18 mouse cellular contexts compared by ENCODE assay signal in the genomic region with DNA sequence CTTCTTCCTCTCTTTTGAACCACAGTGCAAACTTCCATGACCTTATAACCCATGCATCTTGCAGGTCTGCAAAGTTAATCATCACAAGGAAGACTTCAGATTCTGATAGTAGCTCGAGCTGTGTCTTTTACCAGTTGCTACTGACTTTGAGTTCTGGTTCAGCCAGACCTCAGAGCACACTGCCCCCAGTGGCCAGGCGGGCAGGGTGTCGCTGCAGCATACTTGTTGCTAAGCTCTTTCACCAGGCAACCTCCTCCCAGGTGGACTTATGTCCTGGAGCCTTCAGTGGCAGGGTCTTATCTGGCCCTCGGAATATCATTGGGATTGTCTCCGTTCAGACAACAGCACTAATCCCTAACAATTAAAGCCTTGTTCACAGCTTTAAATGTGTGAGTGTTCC.
A peak's percentile ranks its signal among the peaks of the same experiment; 100 is the strongest.
DNase-seq lines count a peak whose midpoint lies in the region; ATAC-seq and TF ChIP-seq lines count a peak whose summit lies in the region.
"Had no signal": no experiment of that assay in that cellular context is flagged by ENCODE, and none has a peak within 500 bp of the region (broad histone marks: within the 10 kb centered on the region; RNA-seq: fewer than 3 reads in every experiment).

No protein-coding gene starts in this region.

- no peak for ATAC-seq in liver, embryonic 14.5 days (ENCODE audit: insufficient read depth)
- ATAC-seq: intestine, embryonic 16.5 days had no signal

- DNase-seq in heart, adult 11 months, result peak; percentile 14
- DNase-seq in heart, adult 8-10 months (ENCODE audit: low spot score), result no peak
- DNase-seq in liver, embryonic 14.5 days (ENCODE audit: low read depth in 3 of 3, low spot score in 3 of 3), result no peak
- DNase-seq in liver (no peak), MN1 (ENCODE audit: low spot score) (peak; percentile 20)
- peak; percentile 17 for DNase-seq in embryonic facial prominence, embryonic 10.5 days (ENCODE audit: low spot score)
- no peak for DNase-seq in layer of hippocampus, postnatal 14 days (ENCODE audit: low spot score in 2 of 2)
- no peak for DNase-seq in left cerebral cortex, adult 11 months (ENCODE audit: low spot score)
- DNase-seq: cerebellum, adult 11 months; layer of hippocampus, postnatal 36 days; lung, postnatal 10 days; right cerebral cortex, postnatal 25 days; thymus, adult 2 months had no signal

- no peak overlapping the region for H3K4me2 ChIP-seq in liver, embryonic 14.5 days (ENCODE audit: low read depth)
- H3K4me2 ChIP-seq: embryonic facial prominence, embryonic 13.5 days; limb, embryonic 13.5 days; neural tube, embryonic 13.5 days had no signal

- peak; percentile 43 for TF ChIP-seq CTCF in liver, embryonic 14.5 days (IDR thresholded peaks at IDR 0.05; ENCODE audit: low read depth)

- no peaks in the 10 kb centered on the region; the same call in 1 of the 2 replicates for H3K9me3 ChIP-seq in liver, embryonic 14.5 days (ENCODE audit: control insufficient read depth, low read length)
- H3K9me3 ChIP-seq in embryonic facial prominence, embryonic 10.5 days, result no peaks in the 10 kb centered on the region

- H3K9ac ChIP-seq in liver, embryonic 14.5 days (replicated peaks), result no peak overlapping the region
- H3K9ac ChIP-seq: embryonic facial prominence, embryonic 13.5 days; limb, embryonic 13.5 days; neural tube, embryonic 13.5 days had no signal

- WGBS in liver, embryonic 14.5 days (ENCODE audit: insufficient replicate concordance), result 48% methylated on average over 5 of the region's 5 CpGs
- 79% methylated on average over 5 of the region's 5 CpGs for WGBS in embryonic facial prominence, embryonic 10.5 days

- no peak overlapping the region for H3K4me3 ChIP-seq in liver, embryonic 14.5 days (ENCODE audit: insufficient read depth in 1 of 2, low read depth in 2 of 2, low read length in 2 of 2)
- no peak overlapping the region for H3K4me3 ChIP-seq in embryonic facial prominence, embryonic 10.5 days
- H3K4me3 ChIP-seq: embryonic facial prominence, embryonic 13.5 days; forebrain, embryonic 10.5 days; limb, embryonic 13.5 days; neural tube, embryonic 13.5 days had no signal

- no peak for TF ChIP-seq EP300 in liver, embryonic 14.5 days (IDR thresholded peaks at IDR 0.05; ENCODE audit: low read depth)

- no peaks in the 10 kb centered on the region for H3K36me3 ChIP-seq in liver, embryonic 14.5 days (replicated peaks; ENCODE audit: control insufficient read depth, insufficient read depth, low read depth)
- H3K36me3 ChIP-seq in embryonic facial prominence, embryonic 10.5 days (replicated peaks), result no peaks in the 10 kb centered on the region
- H3K36me3 ChIP-seq: embryonic facial prominence, embryonic 13.5 days; forebrain, embryonic 10.5 days; limb, embryonic 13.5 days; neural tube, embryonic 13.5 days had no signal

- no peak overlapping the region for H3K27ac ChIP-seq in liver, embryonic 14.5 days
- H3K27ac ChIP-seq in embryonic facial prominence, embryonic 10.5 days (replicated peaks), result no peak overlapping the region
- H3K27ac ChIP-seq: embryonic facial prominence, embryonic 13.5 days; forebrain, embryonic 10.5 days; limb, embryonic 13.5 days; neural tube, embryonic 13.5 days had no signal

- peaks cover 0 to 2% of the 10 kb centered on the region in 2 experiments; a peak in 1 of 4 replicates for H3K4me1 ChIP-seq in liver, embryonic 14.5 days (replicated peaks; ENCODE audit: control insufficient read depth in 2 of 2, insufficient read depth in 2 of 2, low read length in 1 of 2)
- H3K4me1 ChIP-seq in embryonic facial prominence, embryonic 10.5 days, result peaks cover 8% of the 10 kb centered on the region
- H3K4me1 ChIP-seq: neural tube, embryonic 13.5 days had no signal

- no peaks in the 10 kb centered on the region for H3K27me3 ChIP-seq in liver, embryonic 14.5 days (ENCODE audit: control insufficient read depth, insufficient read depth, low read length)
- H3K27me3 ChIP-seq in embryonic facial prominence, embryonic 10.5 days (replicated peaks; ENCODE audit: low read depth, poor library complexity, severe bottlenecking), result no peaks in the 10 kb centered on the region
- H3K27me3 ChIP-seq: embryonic facial prominence, embryonic 13.5 days; limb, embryonic 13.5 days; neural tube, embryonic 13.5 days had no signal

Comparison
In these comparisons a context has a peak if more than half of its experiments do, and no peak if none do; other contexts are left out.
1. DNase-seq: peak in heart, adult 11 months (single experiment), MN1 (single experiment) and embryonic facial prominence, embryonic 10.5 days (single experiment); none in heart, adult 8-10 months (single experiment), liver, embryonic 14.5 days (0 of 3), liver (single experiment), layer of hippocampus, postnatal 14 days (0 of 2) and left cerebral cortex, adult 11 months (single experiment).